Mouse (Mus musculus) thymus, postnatal 36 days (tissue): Measurements from ENCODE around the gene Cyp2b13.
"Not testable (repeated sequence)": the region's sequence is repeated elsewhere in the genome, so short reads cannot be mapped to it uniquely, and the experiment has no call there.

Experiments
- DNase-seq, 2 experiments: peaks; one replicate each; pipeline ENCODE4 v3.0.0; 2022; ENCODE audit warnings: mixed read lengths in 2 of 2

Gene Cyp2b13

DNA sequence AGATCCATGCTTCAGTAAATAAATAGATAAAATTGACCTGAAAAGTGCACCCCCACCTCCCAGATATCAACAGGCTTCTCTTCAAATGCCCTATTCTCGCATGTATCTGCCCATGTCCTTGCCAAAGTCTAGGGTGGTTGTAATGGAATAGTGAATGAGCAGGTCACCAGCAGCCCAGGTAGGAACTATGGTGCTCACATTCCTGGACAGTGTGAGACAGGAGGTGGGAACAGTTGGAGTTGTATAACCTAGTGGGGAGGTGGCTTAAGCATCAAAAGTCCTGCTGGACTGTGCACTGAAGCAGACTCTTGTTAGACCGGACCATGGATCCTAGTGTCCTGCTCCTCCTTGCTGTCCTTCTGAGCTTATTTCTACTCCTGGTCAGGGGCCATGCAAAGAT, at the start of gene Cyp2b13:
Cyp2b13 (plus strand) TSS at position 301 of the 400 bp plus-strand sequence.
- DNase-seq: not testable (repeated sequence)

DNA sequence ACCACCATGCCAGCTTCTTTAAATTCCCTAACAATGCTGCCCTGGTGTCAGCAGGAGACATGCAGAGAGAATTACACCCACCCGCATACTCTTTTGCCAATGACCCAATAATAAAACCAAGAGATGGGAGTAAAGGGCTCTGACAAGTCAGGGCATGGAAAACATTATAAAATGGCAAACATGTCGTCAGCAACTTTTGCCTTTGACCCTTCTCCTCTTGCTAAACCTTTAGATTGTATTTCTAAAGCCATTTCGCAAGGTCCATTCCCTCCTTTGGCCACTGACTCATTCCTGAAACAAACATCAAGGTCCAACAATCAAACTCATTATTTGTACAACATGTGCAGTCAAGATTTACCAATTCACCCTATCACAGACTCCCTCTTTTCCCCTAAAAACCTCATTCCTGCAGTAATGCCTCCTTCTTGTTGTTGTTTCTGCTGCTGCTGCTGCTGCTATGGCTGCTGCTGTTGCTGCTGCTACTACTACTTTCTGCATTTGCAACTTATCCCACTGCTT, 41.4 kb upstream of the Cyp2b13 start:
- DNase-seq: not testable (repeated sequence)

DNA sequence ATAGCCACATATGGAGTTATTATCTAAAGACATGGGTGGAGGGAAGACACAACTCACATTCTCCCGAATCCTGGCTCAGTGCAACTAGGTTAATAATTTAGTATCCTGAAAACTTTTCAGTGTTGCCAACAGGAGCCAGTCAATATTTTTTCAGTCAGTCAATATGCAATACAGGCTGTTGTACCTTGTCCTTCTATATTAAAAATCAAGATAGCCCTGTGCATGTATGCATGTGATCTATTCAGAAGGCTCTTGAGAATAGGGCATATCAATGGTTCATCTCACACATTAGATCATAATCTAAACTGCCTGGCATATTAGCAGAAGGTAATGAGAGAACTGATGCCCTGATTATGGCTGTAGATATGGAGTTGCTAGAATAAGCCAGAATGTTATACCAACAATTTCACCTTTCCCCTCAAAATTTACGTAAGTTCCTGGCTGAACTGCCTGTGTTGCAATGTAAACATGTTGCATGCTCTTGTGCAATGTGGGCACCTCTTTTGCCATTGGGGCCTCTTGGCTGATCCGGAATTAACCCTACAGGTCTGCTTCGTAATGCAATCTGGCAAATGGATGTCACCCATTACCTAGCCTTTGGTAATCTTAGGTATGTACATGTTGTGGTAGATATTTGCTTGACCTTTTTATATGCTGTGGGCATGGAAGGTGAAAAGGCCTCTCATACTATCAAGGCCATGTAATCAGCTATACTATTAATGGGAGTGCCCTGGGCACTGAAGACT, 6.2 kb upstream of the Cyp2b13 start:
- not testable (repeated sequence) for DNase-seq

DNA sequence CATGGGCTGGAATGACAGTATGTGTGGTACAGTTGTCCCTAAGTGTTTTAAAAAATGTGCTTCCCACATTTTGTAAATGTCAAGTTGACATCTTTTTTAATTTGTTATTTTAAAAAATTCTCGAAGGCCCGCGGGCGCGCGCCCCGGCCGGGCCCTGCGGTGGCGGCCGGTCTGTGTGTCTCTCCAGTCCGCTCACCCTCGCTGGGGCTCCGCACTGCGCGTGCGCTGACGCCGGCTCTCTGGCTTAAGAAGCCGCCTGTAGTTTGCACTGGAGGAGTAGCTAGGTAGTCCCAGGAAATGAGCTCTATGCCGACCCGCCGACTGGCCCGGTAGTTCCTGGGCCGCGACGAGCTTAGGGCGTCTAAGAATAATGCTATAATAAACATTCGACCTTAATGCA, 10.4 kb downstream of the Cyp2b13 start:
- not testable (repeated sequence) for DNase-seq

DNA sequence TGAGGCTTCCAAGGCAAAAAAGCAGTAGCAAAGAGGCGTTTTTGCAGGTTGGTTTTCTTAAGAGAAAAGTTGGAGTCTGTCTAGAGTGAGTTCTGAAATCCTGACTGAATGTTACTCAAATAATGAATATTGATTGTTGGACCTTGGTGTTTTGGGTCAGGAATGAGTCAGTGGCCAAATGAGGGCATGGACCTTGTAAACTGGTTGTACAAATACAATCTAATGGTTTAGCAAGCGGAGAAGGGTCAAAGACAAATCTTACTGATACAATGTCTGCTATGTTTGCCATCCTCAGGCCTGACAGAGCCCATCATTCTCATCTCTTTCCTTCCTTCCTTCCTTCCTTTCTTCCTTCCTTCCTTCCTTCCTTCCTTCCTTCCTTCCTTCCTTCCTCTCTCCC, 21.3 kb downstream of the Cyp2b13 start:
- no peak for DNase-seq

DNA sequence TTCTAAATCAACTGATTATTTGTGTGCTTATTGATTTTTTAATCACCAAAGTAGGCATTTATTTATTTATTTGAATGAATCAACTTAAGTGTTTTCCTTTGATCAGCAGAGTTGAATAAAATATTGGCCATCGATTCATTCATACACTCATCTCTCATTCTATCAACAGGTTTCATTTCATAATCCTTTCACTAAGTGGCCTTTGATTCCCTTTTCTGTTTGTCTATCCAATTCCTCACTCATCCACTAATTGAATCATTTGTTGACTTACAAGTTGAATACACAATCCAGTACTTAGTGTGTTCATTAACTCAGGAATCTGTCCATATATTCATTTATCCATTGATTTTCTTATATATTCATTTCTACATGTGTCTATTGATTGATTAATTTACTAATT, 26.1 kb downstream of the Cyp2b13 start:
- DNase-seq: no peak

DNA sequence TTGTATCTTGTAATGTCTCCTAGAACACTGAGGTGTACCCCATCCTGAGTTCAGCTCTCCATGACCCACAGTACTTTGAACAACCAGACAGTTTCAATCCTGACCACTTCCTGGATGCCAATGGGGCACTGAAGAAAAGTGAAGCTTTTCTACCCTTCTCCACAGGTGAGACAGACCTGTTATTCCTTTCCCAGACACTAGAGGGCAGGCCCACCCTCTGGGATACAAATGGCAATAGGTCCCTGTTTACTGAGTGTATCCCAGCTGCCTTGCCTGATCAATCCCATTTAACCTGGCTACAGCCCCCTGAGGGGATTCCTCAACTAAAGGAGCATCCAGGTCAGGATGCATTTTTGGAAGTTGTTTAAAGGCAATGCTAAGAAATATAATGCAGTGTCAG, 27.3 kb downstream of the Cyp2b13 start:
- not testable (repeated sequence) for DNase-seq

DNA sequence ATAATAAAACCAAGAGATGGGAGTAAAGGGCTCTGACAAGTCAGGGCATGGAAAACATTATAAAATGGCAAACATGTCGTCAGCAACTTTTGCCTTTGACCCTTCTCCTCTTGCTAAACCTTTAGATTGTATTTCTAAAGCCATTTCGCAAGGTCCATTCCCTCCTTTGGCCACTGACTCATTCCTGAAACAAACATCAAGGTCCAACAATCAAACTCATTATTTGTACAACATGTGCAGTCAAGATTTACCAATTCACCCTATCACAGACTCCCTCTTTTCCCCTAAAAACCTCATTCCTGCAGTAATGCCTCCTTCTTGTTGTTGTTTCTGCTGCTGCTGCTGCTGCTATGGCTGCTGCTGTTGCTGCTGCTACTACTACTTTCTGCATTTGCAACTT, 78.3 kb downstream of the Cyp2b13 start:
- not testable (repeated sequence) for DNase-seq

DNA sequence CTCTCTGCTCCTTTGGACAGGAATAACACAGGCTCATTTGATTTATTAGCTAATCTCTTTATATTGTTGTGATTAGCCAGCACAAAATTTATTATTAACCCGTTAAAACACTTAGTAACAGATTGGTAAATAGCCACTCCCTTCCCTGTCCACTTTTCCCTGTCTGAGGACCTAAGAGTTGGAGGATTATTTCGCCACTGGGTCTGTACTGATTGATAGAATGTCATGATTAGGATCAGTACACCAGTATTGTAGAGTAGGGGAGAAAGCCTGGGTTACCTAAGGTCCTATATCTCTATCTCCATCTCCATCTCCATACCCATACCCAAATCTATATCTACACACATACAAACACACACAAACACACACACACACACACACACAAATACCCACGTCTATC, 82.4 kb downstream of the Cyp2b13 start:
- DNase-seq: not testable (repeated sequence)
